Comparison of ENCODE assay signal across 9 mouse cellular contexts in the genomic region with DNA sequence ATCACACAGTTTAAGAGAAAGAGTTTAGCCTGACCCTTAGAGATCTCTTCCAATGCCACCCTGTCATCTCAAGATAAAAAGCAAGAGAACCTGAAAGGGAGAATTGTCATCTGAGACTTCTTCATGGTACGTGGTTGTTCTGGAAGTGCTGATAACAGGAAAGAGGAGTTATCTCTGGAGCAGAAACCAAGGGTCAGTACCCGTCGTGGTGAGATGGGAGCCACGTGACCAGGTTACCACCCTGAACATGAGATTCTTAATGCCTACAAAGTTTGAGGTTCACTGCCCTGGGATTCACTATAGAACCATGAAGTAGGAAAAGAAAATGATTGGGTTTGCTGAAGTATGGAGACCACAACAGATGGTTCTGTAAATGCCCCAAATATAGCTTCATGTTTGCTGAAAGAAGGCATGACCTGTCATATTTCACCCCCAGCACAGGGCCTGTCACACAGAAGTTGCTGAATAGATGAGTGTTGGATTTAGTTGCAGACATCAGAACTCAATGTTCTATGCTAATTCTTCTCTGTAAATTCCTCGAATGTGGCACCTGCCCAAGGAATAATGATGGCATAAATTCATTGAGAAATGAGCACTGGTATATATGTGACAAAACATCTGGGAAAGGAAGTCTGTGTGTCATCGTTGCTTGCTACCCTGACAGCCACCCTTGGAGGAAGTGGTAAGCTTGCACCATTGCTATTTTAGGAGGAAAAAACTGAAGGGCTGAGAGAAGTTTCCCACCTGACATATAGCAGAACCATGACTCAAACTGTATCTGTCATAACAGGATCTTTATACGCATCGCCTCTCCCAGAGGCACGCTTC. TPM values are rescaled to one million over a fixed set of nuclear protein-coding genes. Genes with fewer than 3 reads are reported as not detected.
A peak's percentile ranks its signal among the peaks of the same experiment; 100 is the strongest.
DNase-seq lines count a peak whose midpoint lies in the region; ATAC-seq and TF ChIP-seq lines count a peak whose summit lies in the region.
"Had no signal": no experiment of that assay in that cellular context is flagged by ENCODE, and none has a peak within 500 bp of the region (broad histone marks: within the 10 kb centered on the region; RNA-seq: fewer than 3 reads in every experiment).

No protein-coding gene starts in this region.

- peaks cover 48% of the 10 kb centered on the region for H3K4me1 ChIP-seq in midbrain, embryonic 10.5 days
- peaks cover 5% of the 10 kb centered on the region; the same call in 1 of the 2 replicates for H3K4me1 ChIP-seq in midbrain, embryonic 14.5 days (ENCODE audit: control insufficient read depth, insufficient read depth, low read length)
- peaks cover 80% of the 10 kb centered on the region for H3K4me1 ChIP-seq in erythroblast, embryonic 14.5 days (ENCODE audit: control insufficient read depth)
- peaks cover 57% of the 10 kb centered on the region for H3K4me1 ChIP-seq in liver, postnatal 0 days (ENCODE audit: insufficient read depth)
- H3K4me1 ChIP-seq: embryonic facial prominence, embryonic 13.5 days had no signal

- WGBS in midbrain, embryonic 10.5 days: 83% methylated on average over 9 of the region's 9 CpGs
- 69% methylated on average over 9 of the region's 9 CpGs for WGBS in midbrain, embryonic 14.5 days
- 32% methylated on average over 9 of the region's 9 CpGs for WGBS in liver, postnatal 0 days (ENCODE audit: insufficient replicate concordance)

- no peaks in the 10 kb centered on the region for H3K27me3 ChIP-seq in midbrain, embryonic 10.5 days (ENCODE audit: low read depth, poor library complexity, severe bottlenecking)
- H3K27me3 ChIP-seq in midbrain, embryonic 14.5 days (ENCODE audit: control insufficient read depth, insufficient read depth, low read length): no peaks in the 10 kb centered on the region
- no peaks in the 10 kb centered on the region for H3K27me3 ChIP-seq in erythroblast, embryonic 14.5 days (ENCODE audit: control insufficient read depth)
- no peaks in the 10 kb centered on the region for H3K27me3 ChIP-seq in liver, postnatal 0 days (ENCODE audit: insufficient read depth, low read length)
- H3K27me3 ChIP-seq: embryonic facial prominence, embryonic 13.5 days had no signal

- H3K9me3 ChIP-seq in midbrain, embryonic 10.5 days (replicated peaks): no peaks in the 10 kb centered on the region
- H3K9me3 ChIP-seq in midbrain, embryonic 14.5 days (ENCODE audit: control insufficient read depth, low read length): no peaks in the 10 kb centered on the region
- H3K9me3 ChIP-seq in erythroblast, embryonic 14.5 days (ENCODE audit: control insufficient read depth, low read length): no peaks in the 10 kb centered on the region
- H3K9me3 ChIP-seq in liver, postnatal 0 days (ENCODE audit: low read length): no peaks in the 10 kb centered on the region
- H3K9me3 ChIP-seq: embryonic facial prominence, embryonic 13.5 days had no signal

- no peaks in the 10 kb centered on the region for H3K36me3 ChIP-seq in midbrain, embryonic 10.5 days
- H3K36me3 ChIP-seq in midbrain, embryonic 14.5 days (ENCODE audit: control insufficient read depth, insufficient read depth, low read length): no peaks in the 10 kb centered on the region
- H3K36me3 ChIP-seq in erythroblast, embryonic 14.5 days (ENCODE audit: control insufficient read depth): peaks cover 93% of the 10 kb centered on the region
- H3K36me3 ChIP-seq in liver, postnatal 0 days (replicated peaks; ENCODE audit: insufficient read depth, low read length): peaks cover 3% of the 10 kb centered on the region; the same call in 1 of the 2 replicates

- DNase-seq in midbrain, embryonic 10.5 days (ENCODE audit: low spot score): no peak
- no peak for DNase-seq in midbrain, embryonic 14.5 days
- peak; percentile 53 for DNase-seq in liver, postnatal 0 days
- peak; percentile 61 for DNase-seq in thymus, postnatal 14 days
- DNase-seq in frontal cortex, postnatal 25 days (ENCODE audit: low spot score in 2 of 2): no peak
- no peak for DNase-seq in layer of hippocampus, adult 11-12 months (ENCODE audit: low spot score)
- DNase-seq in right cerebral cortex, postnatal 10 days (ENCODE audit: low spot score in 2 of 2): no peak

- H3K27ac ChIP-seq in midbrain, embryonic 10.5 days (replicated peaks): peak overlapping the region; percentile 64
- H3K27ac ChIP-seq in midbrain, embryonic 14.5 days (replicated peaks; ENCODE audit: low read depth, low read length): no peak overlapping the region
- peak overlapping the region; percentile 89 for H3K27ac ChIP-seq in liver, postnatal 0 days (ENCODE audit: low read depth)

- no peak overlapping the region for H3K9ac ChIP-seq in midbrain, embryonic 14.5 days (replicated peaks; ENCODE audit: low read length)
- peak overlapping the region; percentile 32 for H3K9ac ChIP-seq in liver, postnatal 0 days (replicated peaks)
- H3K9ac ChIP-seq: embryonic facial prominence, embryonic 13.5 days had no signal

- no peak for TF ChIP-seq CTCF in liver, postnatal 0 days (IDR thresholded peaks at IDR 0.05; ENCODE audit: low read depth)

- peak; percentile 99 for TF ChIP-seq EP300 in liver, postnatal 0 days (IDR thresholded peaks at IDR 0.05; ENCODE audit: low read depth)

- H3K4me3 ChIP-seq in midbrain, embryonic 10.5 days: no peak overlapping the region
- no peak overlapping the region for H3K4me3 ChIP-seq in midbrain, embryonic 14.5 days (replicated peaks; ENCODE audit: low read depth, low read length)
- H3K4me3 ChIP-seq in erythroblast, embryonic 14.5 days (replicated peaks): peak overlapping the region; percentile 32
- H3K4me3 ChIP-seq in liver, postnatal 0 days (ENCODE audit: low read depth, low read length): no peak overlapping the region
- H3K4me3 ChIP-seq: embryonic facial prominence, embryonic 13.5 days had no signal

- H3K4me2 ChIP-seq in midbrain, embryonic 14.5 days (ENCODE audit: low read length): no peak overlapping the region
- H3K4me2 ChIP-seq in liver, postnatal 0 days (ENCODE audit: low read depth, low read length): peak overlapping the region; percentile 59
- H3K4me2 ChIP-seq: embryonic facial prominence, embryonic 13.5 days had no signal

- no peak for ATAC-seq in midbrain, embryonic 14.5 days (ENCODE audit: low FRiP score, low TSS enrichment)
- ATAC-seq in liver, postnatal 0 days: peak; percentile 87

RNA-seq across cellular contexts. Expression of a gene that starts 25.9 kb away (rescaled TPM):
- 9.3 and 12.5 TPM in 2 replicates for polyA plus RNA-seq in midbrain, embryonic 10.5 days (2016; fragmentation: Nextera tagmentation; extraction: Ambion mirVana)
- polyA plus RNA-seq in midbrain, embryonic 14.5 days (2014; fragmentation: Nextera tagmentation; extraction: Ambion mirVana): 8.3 and 8.5 TPM in 2 replicates
- 10.4 and 11.5 TPM in 2 replicates for polyA plus RNA-seq in erythroblast, embryonic 14.5 days (2012)
- polyA plus RNA-seq in liver, postnatal 0 days (2015; fragmentation: Nextera tagmentation; extraction: Ambion mirVana): 11.8 and 16.8 TPM in 2 replicates

Comparison
In these comparisons a context has a peak if more than half of its experiments do, and no peak if none do; other contexts are left out.
1. DNase-seq: peak in liver, postnatal 0 days (single experiment) and thymus, postnatal 14 days (single experiment); none in midbrain, embryonic 10.5 days (single experiment), midbrain, embryonic 14.5 days (single experiment), frontal cortex, postnatal 25 days (0 of 2), layer of hippocampus, adult 11-12 months (single experiment) and right cerebral cortex, postnatal 10 days (0 of 2).